Mouse (Mus musculus): Measurements from ENCODE around the gene Trim7.

The Trim7 gene

DNA sequence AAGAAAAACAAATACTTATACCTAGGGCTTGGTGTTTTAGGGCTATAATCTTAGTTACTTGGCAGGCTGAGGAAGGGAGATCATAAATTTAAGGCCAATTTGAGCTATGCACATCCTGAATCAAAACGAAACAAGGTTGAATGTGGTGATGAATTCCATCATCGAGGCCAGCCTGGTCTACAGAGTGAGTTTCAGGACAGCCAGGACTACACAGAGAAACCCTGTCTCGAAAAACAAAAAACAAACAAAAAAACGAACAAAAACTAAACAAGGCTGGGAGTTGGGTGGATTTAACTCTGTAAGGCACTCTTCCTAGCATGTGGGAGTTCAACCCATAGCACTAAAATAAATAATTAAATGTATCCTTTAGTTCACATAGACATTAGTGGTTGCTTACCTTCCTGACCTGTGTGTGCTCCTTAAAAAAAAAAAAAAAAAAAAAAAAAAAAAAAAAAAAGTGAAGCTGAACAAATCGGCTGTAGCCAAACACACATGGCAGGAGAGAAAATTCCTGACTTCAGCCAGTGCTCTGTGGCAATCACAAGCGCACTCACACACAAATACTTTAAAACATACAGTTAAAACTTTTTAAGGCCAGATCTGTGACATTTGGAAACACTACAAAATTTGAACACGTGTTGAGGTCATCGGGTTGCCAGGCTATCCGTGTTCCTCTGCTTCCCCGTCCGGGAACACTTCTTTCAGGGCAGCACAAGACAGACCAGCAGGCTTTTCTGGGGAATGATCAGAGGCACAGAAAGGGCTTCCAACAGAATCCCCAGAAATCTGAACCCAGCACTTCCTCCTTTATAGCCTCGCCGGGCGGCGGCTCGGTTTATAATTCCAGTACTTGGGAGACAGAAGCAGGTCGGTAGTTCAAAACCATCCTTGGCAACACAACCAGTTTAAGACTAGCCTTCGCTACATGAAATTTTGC is 26.7 kb upstream of the Trim7 start:
- no peaks in the 10 kb centered on the region for H3K27me3 ChIP-seq (ENCODE audit: insufficient read depth, low read length)
- H3K36me3 ChIP-seq (ENCODE audit: insufficient read depth, low read length): peaks cover 46% of the 10 kb centered on the region
- peaks cover 58% of the 10 kb centered on the region for H3K4me1 ChIP-seq (replicated peaks; ENCODE audit: low read depth, low read length)
- TF ChIP-seq NANOG (IDR thresholded peaks at IDR 0.05; ENCODE audit: borderline replicate concordance, low read length) (no peak), POU5F1 (IDR thresholded peaks at IDR 0.05; ENCODE audit: borderline replicate concordance, low read length) (no peak), CTCF (conservative IDR thresholded peaks at IDR 0.05; ENCODE audit: low read length) (no peak)
- H3K4me3 ChIP-seq (replicated peaks; ENCODE audit: low read length): peak overlapping the region; percentile 98
- H3K9me3 ChIP-seq (ENCODE audit: low read length): no peaks in the 10 kb centered on the region

DNA sequence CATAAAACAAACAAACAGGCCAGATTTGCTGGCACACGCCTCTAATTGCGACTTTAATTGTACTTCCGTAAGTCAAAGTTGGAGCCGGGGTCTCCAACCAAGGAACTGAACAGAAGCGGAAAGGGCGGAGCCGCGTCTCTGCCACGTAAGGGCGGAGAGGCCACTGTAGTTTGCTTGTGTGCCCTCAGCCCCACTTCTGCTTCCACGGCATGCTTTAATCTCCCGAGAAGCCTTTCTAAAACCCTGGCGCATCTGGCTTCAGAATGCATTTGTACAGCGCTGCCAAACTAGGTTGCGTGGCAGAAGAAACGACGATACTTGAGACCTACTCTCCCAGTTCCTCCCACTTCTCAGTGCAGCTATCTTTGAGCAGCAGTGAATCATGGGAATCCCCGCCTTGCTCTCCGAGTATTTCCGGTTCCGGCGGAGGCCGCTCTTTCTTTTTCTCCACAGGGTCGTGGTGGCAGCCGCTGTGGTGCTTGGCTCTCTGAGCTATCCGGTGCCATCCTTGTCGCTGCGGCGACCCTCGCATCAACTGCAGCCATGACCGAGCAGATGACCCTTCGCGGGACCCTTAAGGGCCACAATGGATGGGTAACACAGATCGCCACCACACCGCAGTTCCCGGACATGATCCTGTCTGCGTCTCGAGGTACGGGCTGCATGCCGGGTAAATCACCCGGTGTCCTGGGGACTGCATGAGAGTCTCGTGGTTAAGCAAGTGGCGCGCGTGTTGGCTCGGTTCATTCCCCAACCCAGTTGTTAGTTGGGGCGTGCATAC is 25.8 kb upstream of the Trim7 start, which contains the start of gene Rack1:
Gene Rack1 (plus strand): TSS at position 412 of the 781 bp plus-strand sequence.
- TF ChIP-seq CTCF (conservative IDR thresholded peaks at IDR 0.05; ENCODE audit: low read length) (no peak), NANOG (IDR thresholded peaks at IDR 0.05; ENCODE audit: borderline replicate concordance, low read length) (no peak), POU5F1 (IDR thresholded peaks at IDR 0.05; ENCODE audit: borderline replicate concordance, low read length) (no peak)
- Histone ChIP-seq H3K27me3 (ENCODE audit: insufficient read depth, low read length) (no peaks in the 10 kb centered on the region), H3K36me3 (ENCODE audit: insufficient read depth, low read length) (peaks cover 50% of the 10 kb centered on the region), H3K4me3 (replicated peaks; ENCODE audit: low read length) (peak within 1 kb of the TSS; percentile 98), H3K9me3 (ENCODE audit: low read length) (no peaks in the 10 kb centered on the region), H3K4me1 (replicated peaks; ENCODE audit: low read depth, low read length) (peaks cover 62% of the 10 kb centered on the region)

DNA sequence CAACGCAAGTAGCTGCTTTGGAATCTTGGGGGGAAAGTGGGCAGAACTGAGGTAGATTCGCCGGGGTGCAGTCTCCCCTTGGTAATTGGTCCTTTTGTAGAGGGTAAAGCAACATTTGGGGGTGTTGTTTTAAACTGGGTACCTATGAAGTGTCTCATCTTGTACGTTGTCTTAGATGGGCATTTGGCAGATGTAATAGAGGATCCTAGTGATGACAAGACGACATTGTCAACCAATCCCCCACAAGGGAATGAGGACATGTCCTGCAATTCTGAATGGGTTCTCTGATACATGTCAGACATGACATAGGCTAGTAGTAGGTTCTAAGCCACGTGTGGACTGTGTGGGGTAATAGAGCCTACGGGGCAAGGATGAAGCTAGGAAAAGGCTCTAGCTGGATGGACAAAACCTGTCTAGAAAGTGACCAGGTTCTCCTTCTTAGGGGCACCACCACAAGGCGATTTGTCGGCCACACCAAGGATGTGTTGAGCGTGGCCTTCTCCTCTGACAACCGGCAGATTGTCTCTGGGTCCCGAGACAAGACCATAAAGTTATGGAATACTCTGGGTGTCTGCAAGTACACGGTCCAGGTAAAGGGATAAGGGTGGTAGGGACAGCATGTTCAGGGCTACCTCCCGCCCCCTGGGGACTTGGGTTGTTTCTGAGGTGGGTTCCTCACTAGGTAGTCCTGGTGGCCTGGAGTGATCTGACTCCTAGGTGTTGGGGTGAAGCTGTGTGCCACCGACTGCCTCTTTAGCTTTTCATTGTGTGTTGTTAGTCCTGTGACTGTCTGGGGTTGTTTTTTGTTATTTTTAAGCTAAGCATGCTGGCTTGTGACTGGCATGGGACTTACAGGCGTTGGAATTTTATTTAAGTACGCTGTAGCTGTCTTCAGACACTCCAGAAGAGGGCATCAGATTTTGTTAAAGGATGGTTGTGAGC is 23.8 kb upstream of the Trim7 start:
- H3K9me3 ChIP-seq (ENCODE audit: low read length): no peaks in the 10 kb centered on the region
- no peak for TF ChIP-seq CTCF (conservative IDR thresholded peaks at IDR 0.05; ENCODE audit: low read length)
- TF ChIP-seq NANOG (IDR thresholded peaks at IDR 0.05; ENCODE audit: borderline replicate concordance, low read length): no peak
- TF ChIP-seq POU5F1 (IDR thresholded peaks at IDR 0.05; ENCODE audit: borderline replicate concordance, low read length): no peak

DNA sequence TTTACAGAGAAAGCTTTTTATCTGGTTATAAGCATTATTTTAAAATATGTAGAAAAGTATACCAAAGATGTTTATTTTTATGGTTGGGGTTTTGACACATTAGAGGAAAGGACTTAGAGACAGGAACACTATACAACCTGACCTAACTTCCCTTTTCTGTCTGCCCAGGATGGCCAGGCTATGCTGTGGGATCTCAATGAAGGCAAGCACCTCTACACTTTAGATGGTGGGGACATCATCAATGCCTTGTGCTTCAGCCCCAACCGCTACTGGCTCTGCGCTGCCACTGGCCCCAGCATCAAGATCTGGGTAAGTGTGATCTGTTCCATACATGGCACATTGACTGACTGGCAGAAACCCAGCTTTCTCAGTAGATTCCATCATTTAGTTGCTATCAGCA is 22.0 kb upstream of the Trim7 start:
- H3K36me3 ChIP-seq (ENCODE audit: insufficient read depth, low read length): peaks cover 86% of the 10 kb centered on the region
- peak overlapping the region; percentile 98 for H3K4me3 ChIP-seq (replicated peaks; ENCODE audit: low read length)
- no peaks in the 10 kb centered on the region for H3K27me3 ChIP-seq (ENCODE audit: insufficient read depth, low read length)
- H3K9me3 ChIP-seq (ENCODE audit: low read length): no peaks in the 10 kb centered on the region
- TF ChIP-seq NANOG (IDR thresholded peaks at IDR 0.05; ENCODE audit: borderline replicate concordance, low read length) (no peak), POU5F1 (IDR thresholded peaks at IDR 0.05; ENCODE audit: borderline replicate concordance, low read length) (no peak), CTCF (conservative IDR thresholded peaks at IDR 0.05; ENCODE audit: low read length) (no peak)
- H3K4me1 ChIP-seq (replicated peaks; ENCODE audit: low read depth, low read length): peaks cover 63% of the 10 kb centered on the region

More for the DNA sequence above, 23.8 kb upstream of the Trim7 start:
- H3K4me3 ChIP-seq (replicated peaks; ENCODE audit: low read length): peak overlapping the region; percentile 98
- H3K36me3 ChIP-seq (ENCODE audit: insufficient read depth, low read length): peaks cover 67% of the 10 kb centered on the region
- peaks cover 65% of the 10 kb centered on the region for H3K4me1 ChIP-seq (replicated peaks; ENCODE audit: low read depth, low read length)
- no peaks in the 10 kb centered on the region for H3K27me3 ChIP-seq (ENCODE audit: insufficient read depth, low read length)

DNA sequence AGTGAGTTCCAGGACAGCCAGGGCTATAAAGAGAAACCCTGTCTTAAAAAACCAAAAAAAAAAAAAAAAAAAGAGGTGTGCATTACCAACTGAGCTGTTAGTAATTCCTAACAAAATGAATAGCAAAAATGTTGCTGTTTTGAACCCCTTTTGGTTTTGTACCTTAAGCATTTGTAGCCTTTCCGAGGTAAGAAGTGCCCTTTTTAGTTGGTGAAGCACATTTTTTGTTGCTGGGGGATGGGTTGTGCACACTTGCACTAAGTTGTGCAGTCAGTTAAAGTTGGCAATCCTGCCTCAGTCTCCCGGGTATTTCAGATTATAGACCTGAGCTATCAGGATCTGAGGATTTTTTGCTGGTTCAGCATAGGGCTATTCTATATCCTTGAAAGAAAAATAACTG is 21.0 kb upstream of the Trim7 start:
- Histone ChIP-seq H3K9me3 (ENCODE audit: low read length) (no peaks in the 10 kb centered on the region), H3K27me3 (ENCODE audit: insufficient read depth, low read length) (no peaks in the 10 kb centered on the region), H3K36me3 (ENCODE audit: insufficient read depth, low read length) (peaks cover 95% of the 10 kb centered on the region), H3K4me3 (replicated peaks; ENCODE audit: low read length) (peak overlapping the region; percentile 98), H3K4me1 (replicated peaks; ENCODE audit: low read depth, low read length) (peaks cover 71% of the 10 kb centered on the region)
- TF ChIP-seq NANOG (IDR thresholded peaks at IDR 0.05; ENCODE audit: borderline replicate concordance, low read length) (no peak), POU5F1 (IDR thresholded peaks at IDR 0.05; ENCODE audit: borderline replicate concordance, low read length) (no peak), CTCF (conservative IDR thresholded peaks at IDR 0.05; ENCODE audit: low read length) (no peak)

DNA sequence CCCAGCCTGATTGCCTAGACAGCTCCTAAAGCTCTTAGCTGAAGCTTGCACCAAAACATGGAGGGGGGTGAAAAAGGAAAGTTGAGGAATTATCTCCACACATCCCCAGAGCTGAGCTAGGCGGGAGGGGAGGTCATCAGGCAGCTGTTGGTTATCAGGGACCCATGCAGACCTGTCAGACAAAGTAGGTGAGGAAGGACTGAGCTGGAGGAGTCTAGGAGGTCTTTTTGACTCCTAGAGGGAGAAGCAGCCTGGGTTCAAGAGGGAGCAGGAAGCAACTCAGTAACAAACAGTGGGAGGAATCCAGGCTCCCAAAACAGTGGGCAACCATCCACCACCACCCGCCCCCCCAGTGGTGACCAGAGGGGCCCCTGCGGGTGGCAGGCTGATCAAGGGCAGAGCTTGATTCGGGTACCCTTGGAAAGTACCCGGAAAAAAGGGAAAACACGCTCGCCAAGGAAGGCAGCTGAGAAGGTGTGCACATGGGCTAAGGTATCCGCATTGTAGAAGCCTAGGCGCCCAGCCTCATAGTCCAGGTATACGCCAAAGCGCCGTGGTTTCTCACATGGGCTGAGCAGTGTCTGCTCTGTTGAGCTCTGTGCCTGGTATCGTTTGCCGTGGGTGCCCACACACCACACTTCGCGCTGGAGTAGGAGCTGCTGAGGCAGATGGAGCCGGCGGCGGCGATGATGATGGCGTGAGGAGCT is 18.9 kb upstream of the Trim7 start:
- no peaks in the 10 kb centered on the region for H3K9me3 ChIP-seq (ENCODE audit: low read length)
- peaks cover 100% of the 10 kb centered on the region for H3K36me3 ChIP-seq (ENCODE audit: insufficient read depth, low read length)
- no peaks in the 10 kb centered on the region for H3K27me3 ChIP-seq (ENCODE audit: insufficient read depth, low read length)
- TF ChIP-seq POU5F1 (IDR thresholded peaks at IDR 0.05; ENCODE audit: borderline replicate concordance, low read length) (no peak), CTCF (conservative IDR thresholded peaks at IDR 0.05; ENCODE audit: low read length) (no peak), NANOG (IDR thresholded peaks at IDR 0.05; ENCODE audit: borderline replicate concordance, low read length) (no peak)
- no peak overlapping the region; the same call in 1 of the 2 replicates for H3K4me3 ChIP-seq (replicated peaks; ENCODE audit: low read length)
- H3K4me1 ChIP-seq (replicated peaks; ENCODE audit: low read depth, low read length): peaks cover 68% of the 10 kb centered on the region

DNA sequence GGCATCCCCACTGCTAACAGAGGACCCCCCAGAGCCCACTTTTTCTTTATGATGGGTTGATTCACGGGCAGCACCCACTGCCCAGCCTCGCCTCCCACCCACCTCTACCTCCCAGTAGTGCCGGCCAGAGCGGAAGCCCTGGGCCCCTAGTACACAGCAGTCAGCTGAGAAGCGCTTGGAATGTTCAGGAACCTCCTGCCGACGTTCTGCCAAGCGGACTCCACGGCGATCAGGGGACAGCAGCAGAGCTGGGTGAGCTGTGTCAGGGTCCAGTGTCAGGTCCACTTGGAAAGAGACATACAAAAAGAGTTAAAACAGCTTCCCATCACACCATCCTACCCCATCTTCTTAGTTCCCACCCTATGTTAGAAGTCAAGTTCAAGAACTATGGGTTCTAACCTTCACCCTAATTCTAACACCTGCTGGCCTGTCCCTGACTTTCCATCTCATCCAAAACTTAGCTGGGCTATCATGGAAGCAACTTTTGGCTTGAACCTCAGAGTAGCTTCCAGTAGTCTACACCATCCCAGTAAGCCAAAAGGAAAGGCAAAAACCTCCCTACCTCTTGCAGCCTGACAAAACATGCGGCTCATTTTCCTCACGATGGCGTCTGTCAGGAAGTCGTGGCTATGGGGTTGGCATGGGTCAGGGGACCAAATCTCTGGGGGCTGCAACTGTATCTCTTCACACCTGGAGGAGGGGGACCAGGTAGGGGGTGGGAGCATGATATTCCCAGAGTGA is 18.2 kb upstream of the Trim7 start:
- H3K4me3 ChIP-seq (replicated peaks; ENCODE audit: low read length): no peak overlapping the region

More for the DNA sequence above, 18.2 kb upstream of the Trim7 start:
- TF ChIP-seq POU5F1 (IDR thresholded peaks at IDR 0.05; ENCODE audit: borderline replicate concordance, low read length) (no peak), CTCF (conservative IDR thresholded peaks at IDR 0.05; ENCODE audit: low read length) (no peak), NANOG (IDR thresholded peaks at IDR 0.05; ENCODE audit: borderline replicate concordance, low read length) (no peak)
- H3K27me3 ChIP-seq (ENCODE audit: insufficient read depth, low read length): no peaks in the 10 kb centered on the region
- peaks cover 61% of the 10 kb centered on the region for H3K4me1 ChIP-seq (replicated peaks; ENCODE audit: low read depth, low read length)
- H3K9me3 ChIP-seq (ENCODE audit: low read length): no peaks in the 10 kb centered on the region
- peaks cover 100% of the 10 kb centered on the region for H3K36me3 ChIP-seq (ENCODE audit: insufficient read depth, low read length)
